Mouse (Mus musculus): ENCODE data around the gene Tymp.

DNA sequence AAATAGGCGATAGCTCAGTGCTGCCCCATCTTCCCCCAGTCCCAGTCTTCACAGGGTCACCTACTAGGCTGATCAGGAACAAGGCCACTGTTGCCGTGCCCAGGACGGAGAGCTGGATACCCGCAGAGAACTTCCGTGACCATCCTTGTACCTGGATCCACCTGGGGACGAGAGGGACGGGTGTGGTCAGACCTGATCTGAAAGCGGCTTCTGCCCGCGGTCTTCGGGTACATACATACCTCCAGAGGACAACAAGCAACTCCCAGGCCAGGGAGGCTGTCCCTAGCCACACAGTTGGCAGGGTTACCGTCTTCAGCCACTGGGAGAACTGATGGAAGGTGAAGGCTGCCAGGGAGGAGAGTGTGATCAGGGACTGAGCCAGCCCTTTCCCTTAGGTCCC, 24.0 kb downstream of the Tymp start:
- TF ChIP-seq POLR2A (IDR thresholded peaks at IDR 0.05; ENCODE audit: insufficient read length, low read depth) = no peak
- TF ChIP-seq USF1 (IDR thresholded peaks at IDR 0.05; ENCODE audit: low read depth) = no peak
- TF ChIP-seq TCF3 (IDR thresholded peaks at IDR 0.05; ENCODE audit: insufficient read length, low read depth) = no peak
- TF ChIP-seq E2F4 (IDR thresholded peaks at IDR 0.05; ENCODE audit: insufficient read depth) = no peak
- no peak for TF ChIP-seq POLR2AphosphoS2 (IDR thresholded peaks at IDR 0.05; ENCODE audit: insufficient read length, low read depth)
- no peak for TF ChIP-seq TCF12 (IDR thresholded peaks at IDR 0.05; ENCODE audit: insufficient read depth, poor library complexity, severe bottlenecking)
- TF ChIP-seq MYOD1 (IDR thresholded peaks at IDR 0.05; ENCODE audit: control insufficient read depth in 1 of 3, insufficient read length in 2 of 3, low read depth in 2 of 3) = no peak
- TF ChIP-seq CEBPB (IDR thresholded peaks at IDR 0.05; ENCODE audit: insufficient read depth, poor library complexity, severe bottlenecking) = no peak
